Mouse (Mus musculus) ES-E14 (cell line): Measurements from ENCODE around the gene Sucnr1. TPM values are rescaled to one million over a fixed set of nuclear protein-coding genes. Genes with fewer than 3 reads are reported as not detected.
A peak's percentile ranks its signal among the peaks of the same experiment; 100 is the strongest.

Source experiments
- DNase-seq: peaks from one replicate; pipeline ENCODE4 v3.0.0-alpha.2; 2013; ENCODE audit warnings: low read depth, low spot score
- H3K27ac ChIP-seq: 2 replicates; pipeline ENCODE4 v1.5.1; 2012; ENCODE audit warnings: low read depth, mild to moderate bottlenecking, low read length, moderate library complexity, mixed read lengths; ENCODE audit not compliant: poor library complexity, insufficient read depth, severe bottlenecking
- H3K36me3 ChIP-seq: 2 replicates; pipeline ENCODE4 v1.6.1; 2012; ENCODE audit warnings: mild to moderate bottlenecking, low read length, moderate library complexity, mixed read lengths; ENCODE audit not compliant: control insufficient read depth, poor library complexity, insufficient read depth, severe bottlenecking
- H3K4me1 ChIP-seq, 2 experiments: fragments of 150-350 bp in 1 of 2; sonication (generic) in 1 of 2; 2 replicates each; pipeline ENCODE4 v1.6.1; 2012; ENCODE audit warnings: low read length in 2 of 2, mild to moderate bottlenecking in 1 of 2, mixed read lengths in 1 of 2; ENCODE audit not compliant: control insufficient read depth in 2 of 2, insufficient read depth in 2 of 2, poor library complexity in 1 of 2
- H3K4me3 ChIP-seq, 2 experiments: fragments of 150-350 bp in 1 of 2; sonication (generic) in 1 of 2; 2 replicates each; pipeline ENCODE4 v1.5.1; 2012; ENCODE audit warnings: low read length in 2 of 2, low read depth in 1 of 2, mild to moderate bottlenecking in 1 of 2, mixed read lengths in 1 of 2; ENCODE audit not compliant: insufficient read depth in 1 of 2, poor library complexity in 1 of 2, severe bottlenecking in 1 of 2
- H3K9ac ChIP-seq: 2 replicates; pipeline ENCODE4 v1.6.1; 2012; ENCODE audit warnings: low read depth, mild to moderate bottlenecking, low read length, mixed read lengths; ENCODE audit not compliant: poor library complexity, insufficient read depth, severe bottlenecking
- H3K9me3 ChIP-seq: fragments of 150-350 bp; sonication (generic); 2 replicates; pipeline ENCODE4 v1.6.1; 2012; ENCODE audit warnings: low read depth, mild to moderate bottlenecking, low read length; ENCODE audit not compliant: control insufficient read depth, insufficient read depth
- CHD2 ChIP-seq: IDR thresholded peaks from 2 replicates; pipeline ENCODE4 v1.6.1; 2014; ENCODE audit warnings: mild to moderate bottlenecking, low read depth, low read length, inconsistent platforms
- HCFC1 ChIP-seq: IDR thresholded peaks from 2 replicates; pipeline ENCODE4 v1.6.1; 2012; ENCODE audit warnings: low read length, inconsistent platforms, borderline replicate concordance; ENCODE audit not compliant: insufficient read depth
- MAFK ChIP-seq: IDR thresholded peaks from 2 replicates; pipeline ENCODE4 v1.6.1; 2014; ENCODE audit warnings: mild to moderate bottlenecking, low read depth, low read length, inconsistent platforms; ENCODE audit not compliant: insufficient read depth
- ZC3H11A ChIP-seq: IDR thresholded peaks from 2 replicates; pipeline ENCODE4 v1.6.1; 2012; ENCODE audit warnings: low read depth, mild to moderate bottlenecking, inconsistent platforms, low read length, borderline replicate concordance
- ZNF384 ChIP-seq: IDR thresholded peaks from 2 replicates; pipeline ENCODE4 v1.6.1; 2012; ENCODE audit warnings: low read depth, low read length, inconsistent platforms
- in situ Hi-C, 2 experiments: fragments of 600-800 bp; cut with MboI; formaldehyde crosslinking; loops; one replicate each; pipeline ENCODE4 v1.15.1; 2025; ENCODE audit warnings: low sequenced_read_pairs in 2 of 2, inconsistent platforms in 1 of 2; ENCODE audit not compliant: unreplicated experiment in 2 of 2
- total RNA-seq: library from RNA; depleted of rRNA; stranded (reverse); fragments of 300-350 nt; gene quantifications from 2 replicates; pipeline ENCODE4 v1.2.3, GENCODE M21; 2012

The Sucnr1 gene
- total RNA-seq, 1 experiment, result not detected

- Histone ChIP-seq H3K9ac (no peak overlapping the region), H3K27ac (no peak overlapping the region), H3K4me1 (no peaks in the 10 kb centered on the region), H3K4me3 (no peak overlapping the region), H3K9me3 (no peaks in the 10 kb centered on the region), H3K36me3 (no peaks in the 10 kb centered on the region)
- DNase-seq, result peak; percentile 12
- in situ Hi-C loops, result loop anchor here in 1 of 2 experiments (10.0 kb wide), 1 partner anchor 192 kb away; the partner anchor contains the start of gene Gm8298
- no peak for TF ChIP-seq MAFK
- 0 out of 2 replicates have a peak, but pooled peaks have one; percentile 23 for TF ChIP-seq ZC3H11A
- TF ChIP-seq HCFC1, result no peak
- no peak for TF ChIP-seq ZNF384
Observed at GRCm38 (mm10) chr3:60056451-60056850, 25.2 kb upstream of the Sucnr1 start.

GRCm38 (mm10) chr3:60057070-60057808 lies 24.4 kb upstream of the Sucnr1 start:
- no peak for DNase-seq
- Histone ChIP-seq H3K27ac (no peak overlapping the region), H3K9me3 (no peaks in the 10 kb centered on the region), H3K4me3 (no peak overlapping the region), H3K9ac (no peak overlapping the region), H3K36me3 (no peaks in the 10 kb centered on the region), H3K4me1 (no peaks in the 10 kb centered on the region)
- TF ChIP-seq MAFK (no peak), HCFC1 (no peak), ZNF384 (no peak), CHD2 (no peak), ZC3H11A (no peak)
- in situ Hi-C loops, result loop anchor here in 1 of 2 experiments (10.0 kb wide), 1 partner anchor 192 kb away; the partner anchor contains the start of gene Gm8298

GRCm38 (mm10) chr3:60057809-60058082 lies 23.9 kb upstream of the Sucnr1 start:
- DNase-seq, result no peak
- Histone ChIP-seq H3K4me1 (no peaks in the 10 kb centered on the region), H3K27ac (no peak overlapping the region), H3K36me3 (no peaks in the 10 kb centered on the region), H3K4me3 (no peak overlapping the region), H3K9ac (no peak overlapping the region), H3K9me3 (no peaks in the 10 kb centered on the region)
- TF ChIP-seq CHD2 (no peak), MAFK (no peak), HCFC1 (no peak), ZC3H11A (no peak), ZNF384 (no peak)
- in situ Hi-C loops, result loop anchor here in 1 of 2 experiments (10.0 kb wide), 1 partner anchor 193 kb away; the partner anchor contains the start of gene Gm8298

GRCm38 (mm10) chr3:60078883-60079415 lies 2.7 kb upstream of the Sucnr1 start:
- H3K4me3 ChIP-seq, result no peak overlapping the region
- no peaks in the 10 kb centered on the region for H3K9me3 ChIP-seq
- no peak overlapping the region for H3K9ac ChIP-seq
- H3K36me3 ChIP-seq, result no peaks in the 10 kb centered on the region
- TF ChIP-seq ZC3H11A, result no peak
- in situ Hi-C loops, result no loop called here
- H3K27ac ChIP-seq, result no peak overlapping the region
- no peak for DNase-seq
- H3K4me1 ChIP-seq, result no peaks in the 10 kb centered on the region

- Histone ChIP-seq H3K9me3 (no peaks in the 10 kb centered on the region), H3K9ac (no peak overlapping the region), H3K4me3 (no peak overlapping the region), H3K27ac (no peak overlapping the region), H3K36me3 (no peaks in the 10 kb centered on the region), H3K4me1 (no peaks in the 10 kb centered on the region)
- TF ChIP-seq CHD2 (no peak), MAFK (no peak), ZC3H11A (no peak)
- in situ Hi-C loops, result no loop called here
- DNase-seq, result no peak
Observed at GRCm38 (mm10) chr3:60080572-60080971, 1.1 kb upstream of the Sucnr1 start.
